Mouse (Mus musculus) spleen, adult 2 months (tissue): ENCODE measurements around the gene Mst1.

Source experiments
- CTCF ChIP-seq: fragments of 200-500 bp; IDR thresholded peaks from 2 replicates; pipeline ENCODE4 v1.5.1; 2011; ENCODE audit warnings: mild to moderate bottlenecking, inconsistent platforms; ENCODE audit not compliant: insufficient read depth, insufficient read length, insufficient replicate concordance; ENCODE audit errors: extremely low read depth
- POLR2A ChIP-seq: fragments of 200-500 bp; IDR thresholded peaks from 2 replicates; pipeline ENCODE4 v1.6.1; 2011; ENCODE audit warnings: low read depth, low read length, inconsistent platforms

DNA sequence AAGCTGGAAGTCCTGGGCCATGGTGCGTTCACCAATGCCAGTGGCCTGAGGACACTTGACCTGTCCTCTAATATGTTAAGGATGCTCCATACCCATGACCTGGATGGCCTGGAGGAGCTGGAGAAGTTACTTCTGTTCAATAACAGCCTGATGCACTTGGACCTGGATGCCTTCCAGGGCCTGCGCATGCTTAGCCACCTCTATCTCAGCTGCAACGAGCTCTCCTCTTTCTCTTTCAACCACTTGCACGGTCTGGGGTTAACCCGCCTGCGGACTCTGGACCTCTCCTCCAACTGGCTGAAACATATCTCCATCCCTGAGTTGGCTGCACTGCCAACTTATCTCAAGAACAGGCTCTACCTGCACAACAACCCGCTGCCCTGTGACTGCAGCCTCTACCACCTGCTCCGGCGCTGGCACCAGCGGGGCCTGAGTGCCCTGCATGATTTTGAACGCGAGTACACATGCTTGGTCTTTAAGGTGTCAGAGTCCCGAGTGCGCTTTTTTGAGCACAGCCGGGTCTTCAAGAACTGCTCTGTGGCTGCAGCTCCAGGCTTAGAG is 26.5 kb upstream of the Mst1 start:
- TF ChIP-seq CTCF = no peak
- TF ChIP-seq POLR2A = no peak
